10 mouse cellular contexts compared by ENCODE assay signal in the genomic region with DNA sequence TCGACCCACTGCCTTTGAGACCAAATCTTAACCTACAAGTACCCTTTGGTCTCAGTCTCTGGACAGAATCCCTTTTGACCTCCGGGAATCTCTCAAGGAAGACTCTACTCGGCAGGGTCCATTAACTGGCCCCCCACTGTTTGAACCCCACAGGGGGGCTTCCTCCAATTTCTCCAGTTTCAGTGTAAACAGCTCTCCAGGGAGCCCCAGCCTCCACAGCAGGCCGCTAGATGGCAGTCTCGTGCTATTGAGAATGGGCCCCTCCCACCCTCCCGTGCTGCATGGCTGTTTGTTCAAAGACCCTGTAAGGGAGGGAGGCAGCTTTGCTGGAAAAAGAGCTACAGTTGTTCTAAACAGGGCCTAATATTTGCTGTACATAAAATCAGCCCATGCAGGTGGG. TPM values are rescaled to one million over a fixed set of nuclear protein-coding genes. Genes with fewer than 3 reads are reported as not detected.
DNase-seq lines count a peak whose midpoint lies in the region; ATAC-seq and TF ChIP-seq lines count a peak whose summit lies in the region.
"Had no signal": no experiment of that assay in that cellular context is flagged by ENCODE, and none has a peak within 500 bp of the region (broad histone marks: within the 10 kb centered on the region; RNA-seq: fewer than 3 reads in every experiment).

No protein-coding gene starts in this region.

- no peaks in the 10 kb centered on the region for H3K4me1 ChIP-seq in kidney, adult 2 months (ENCODE audit: control insufficient read depth, insufficient read depth, low read length)
- H3K4me1 ChIP-seq in liver, adult 2 months (ENCODE audit: control insufficient read depth, insufficient read depth, low read length) = peaks cover 12% of the 10 kb centered on the region
- H3K4me1 ChIP-seq in stomach, embryonic 16.5 days (ENCODE audit: control insufficient read depth, insufficient read depth, low read length) = peaks cover 67% of the 10 kb centered on the region

- H3K9ac ChIP-seq in liver, adult 2 months (ENCODE audit: low read depth, low read length) = no peak overlapping the region
- H3K9ac ChIP-seq in stomach, embryonic 16.5 days (ENCODE audit: low read length) = peak overlapping the region; percentile 61

- H3K36me3 ChIP-seq in kidney, adult 2 months (ENCODE audit: control insufficient read depth, insufficient read depth, low read length) = no peaks in the 10 kb centered on the region
- 0 out of 2 replicates have a peak, but pooled peaks cover 2% of the 10 kb centered on the region for H3K36me3 ChIP-seq in liver, adult 2 months (ENCODE audit: control insufficient read depth, insufficient read depth, low read length)
- H3K36me3 ChIP-seq in stomach, embryonic 16.5 days (ENCODE audit: control insufficient read depth, insufficient read depth, low read length) = no peaks in the 10 kb centered on the region

- TF ChIP-seq POLR2A in kidney, adult 2 months (IDR thresholded peaks at IDR 0.05; ENCODE audit: low read depth, low read length) = no peak
- no peak for TF ChIP-seq POLR2A in liver, adult 2 months (IDR thresholded peaks at IDR 0.05; ENCODE audit: extremely low read depth, insufficient read depth, low read length)

- H3K4me3 ChIP-seq in kidney, adult 2 months (ENCODE audit: insufficient read depth, low read depth, low read length) = no peak overlapping the region
- H3K4me3 ChIP-seq in liver, adult 2 months (ENCODE audit: insufficient read depth, low read depth, low read length) = no peak overlapping the region
- H3K4me3 ChIP-seq in stomach, embryonic 16.5 days (replicated peaks; ENCODE audit: low read length) = no peak overlapping the region
- H3K4me3 ChIP-seq: myocyte had no signal

- WGBS in kidney, adult 2 months = 18% methylated on average over 6 of the region's 6 CpGs
- 18% methylated on average over 6 of the region's 6 CpGs for WGBS in liver, adult 2 months
- WGBS in stomach, embryonic 16.5 days = 10% methylated on average over 6 of the region's 6 CpGs

- peak; percentile 59 for TF ChIP-seq CTCF in kidney, adult 2 months (conservative IDR thresholded peaks at IDR 0.05; ENCODE audit: insufficient read depth, insufficient read length, low read depth, low read length)
- TF ChIP-seq CTCF in liver, adult 2 months (IDR thresholded peaks at IDR 0.05; ENCODE audit: low read depth, low read length) = peak; percentile 76

- no peaks in the 10 kb centered on the region for H3K9me3 ChIP-seq in stomach, embryonic 16.5 days (replicated peaks; ENCODE audit: control insufficient read depth, low read length)

- no peak overlapping the region for H3K27ac ChIP-seq in kidney, adult 2 months (ENCODE audit: insufficient read depth, low read depth, low read length)
- no peak overlapping the region for H3K27ac ChIP-seq in liver, adult 2 months (replicated peaks; ENCODE audit: insufficient read depth, low read depth, low read length)
- peak overlapping the region; percentile 85 for H3K27ac ChIP-seq in stomach, embryonic 16.5 days (ENCODE audit: low read length)

- no peaks in the 10 kb centered on the region for H3K79me2 ChIP-seq in liver, adult 2 months (ENCODE audit: control insufficient read depth, insufficient read depth, low read length)

- H3K4me2 ChIP-seq in stomach, embryonic 16.5 days (ENCODE audit: low read depth, low read length) = peak overlapping the region; percentile 6; the same call in 1 of the 2 replicates

- DNase-seq in gastrocnemius, postnatal 10 days = peak; percentile 87
- DNase-seq in gastrocnemius, adult 18-20 months (ENCODE audit: low spot score) = no peak
- peak; percentile 88 to 90 for DNase-seq in cerebellum, postnatal 10 days
- DNase-seq in frontal cortex, postnatal 36 days (ENCODE audit: low spot score in 2 of 2) = peak; percentile 40 to 49
- DNase-seq in kidney, adult 2 months = peak; percentile 38
- DNase-seq in liver, adult 2 months (ENCODE audit: extremely low read depth, low read depth, low spot score) = no peak
- peak; percentile 34 to 51 for DNase-seq in natural killer cell, adult 2 months (ENCODE audit: low spot score in 2 of 2)

- H3K27me3 ChIP-seq in kidney, adult 2 months (replicated peaks; ENCODE audit: control insufficient read depth, insufficient read depth, low read length) = no peaks in the 10 kb centered on the region
- H3K27me3 ChIP-seq in liver, adult 2 months (ENCODE audit: control insufficient read depth, insufficient read depth, low read length) = no peaks in the 10 kb centered on the region
- no peaks in the 10 kb centered on the region for H3K27me3 ChIP-seq in stomach, embryonic 16.5 days (ENCODE audit: control insufficient read depth, insufficient read depth, low read length)
- H3K27me3 ChIP-seq: Patski had no signal

- peak; percentile 27; the same call in 1 of the 2 replicates for ATAC-seq in stomach, embryonic 16.5 days (ENCODE audit: insufficient read depth, low FRiP score)
- ATAC-seq: Patski had no signal

RNA-seq across cellular contexts. Expression of gene Mrpl23, which starts 5.4 kb away (rescaled TPM):
- total RNA-seq in gastrocnemius, postnatal 10 days (2021) = 1 to 10 TPM; 6.4 to 7.2 TPM
- 1 to 10 TPM; 1.7 to 1.9 TPM for total RNA-seq in gastrocnemius, adult 18-20 months (2021)
- 10.3 and 11.0 TPM in 2 replicates for polyA plus RNA-seq in kidney, adult 2 months (2012; rRNA removed)
- total RNA-seq in liver, adult 2 months (2014; rRNA removed) = 45.0 and 54.8 TPM in 2 replicates
- 7.6 and 9.0 TPM in 2 replicates for polyA plus RNA-seq in liver, adult 2 months (2012; rRNA removed)
- 16.2 and 30.7 TPM in 2 replicates for polyA plus RNA-seq in stomach, embryonic 16.5 days (2015; fragmentation: Nextera tagmentation; extraction: Ambion mirVana)

RNA-seq across cellular contexts. Expression of gene Tnnt3, which starts 39.2 kb away (rescaled TPM):
- total RNA-seq in gastrocnemius, postnatal 10 days (2021) = over 10,000 TPM; 17,146 to 18,824 TPM
- total RNA-seq in gastrocnemius, adult 18-20 months (2021) = over 10,000 TPM; 35,269 to 35,976 TPM
- polyA plus RNA-seq in kidney, adult 2 months (2012; rRNA removed) = 48.3 TPM in 1 of 2 replicates, not detected in the other
- total RNA-seq in liver, adult 2 months (2014; rRNA removed) = 6.4 TPM in 1 of 2 replicates, not detected in the other
- polyA plus RNA-seq in liver, adult 2 months (2012; rRNA removed) = not detected in 2 replicates
- polyA plus RNA-seq in stomach, embryonic 16.5 days (2015; fragmentation: Nextera tagmentation; extraction: Ambion mirVana) = 12.0 and 208 TPM in 2 replicates

Comparison
In these comparisons a context has a peak if more than half of its experiments do, and no peak if none do; other contexts are left out.
1. DNase-seq: peak in gastrocnemius, postnatal 10 days (single experiment), cerebellum, postnatal 10 days (2 of 2), frontal cortex, postnatal 36 days (2 of 2), kidney, adult 2 months (single experiment) and natural killer cell, adult 2 months (2 of 2); none in gastrocnemius, adult 18-20 months (single experiment) and liver, adult 2 months (single experiment).
2. RNA of gene Tnnt3, which starts 39.2 kb away (total RNA-seq): 35,269 to 35,976 TPM in gastrocnemius, adult 18-20 months and 17,146 to 18,824 TPM in gastrocnemius, postnatal 10 days; 6.4 TPM in liver, adult 2 months; every median in the first group is over 1,000 times any median in the second.